Mouse (Mus musculus) MN1 (cell line): ENCODE results near the gene Ddx60.

Source experiments
- DNase-seq: peaks from one replicate; pipeline ENCODE4 v3.0.0-alpha.2; 2016; ENCODE audit warnings: low spot score

Gene Ddx60

DNA sequence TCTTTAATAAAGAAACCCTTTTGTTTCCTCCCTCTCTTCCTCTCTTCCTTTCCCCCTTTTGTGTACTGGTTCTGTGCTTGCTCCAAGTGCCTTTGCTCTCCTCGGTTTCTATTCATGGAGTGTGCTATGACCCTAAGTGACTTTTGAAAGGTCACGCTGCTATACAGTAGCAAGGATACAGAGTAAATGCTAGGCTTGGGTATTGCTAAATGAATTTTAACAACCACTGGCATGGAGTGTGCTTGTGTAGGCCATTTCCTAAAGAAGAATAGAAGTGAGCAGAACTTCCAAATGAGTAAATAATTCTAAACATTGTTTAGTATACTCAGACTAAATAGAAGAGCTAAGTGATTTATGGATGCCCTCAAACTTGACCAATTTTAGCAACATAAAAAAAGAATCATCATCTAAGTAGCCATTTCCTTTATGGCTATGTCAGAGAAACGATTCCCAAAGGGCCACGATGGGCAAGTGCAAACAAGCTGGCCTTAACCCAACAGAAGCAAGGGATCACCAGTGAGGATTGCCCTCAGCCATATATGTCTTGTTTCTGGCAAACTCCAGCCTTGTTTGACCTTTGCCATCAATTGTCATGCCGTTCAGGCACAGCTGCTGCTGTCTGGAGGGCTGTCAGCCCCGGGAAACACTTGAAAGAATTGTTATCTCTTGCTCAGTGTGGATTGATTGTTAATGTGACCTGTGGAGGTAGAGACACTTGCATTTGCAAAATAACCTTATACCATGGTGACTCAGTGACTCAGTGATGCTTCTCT lies 58.0 kb downstream of the Ddx60 start:
- DNase-seq: no peak

DNA sequence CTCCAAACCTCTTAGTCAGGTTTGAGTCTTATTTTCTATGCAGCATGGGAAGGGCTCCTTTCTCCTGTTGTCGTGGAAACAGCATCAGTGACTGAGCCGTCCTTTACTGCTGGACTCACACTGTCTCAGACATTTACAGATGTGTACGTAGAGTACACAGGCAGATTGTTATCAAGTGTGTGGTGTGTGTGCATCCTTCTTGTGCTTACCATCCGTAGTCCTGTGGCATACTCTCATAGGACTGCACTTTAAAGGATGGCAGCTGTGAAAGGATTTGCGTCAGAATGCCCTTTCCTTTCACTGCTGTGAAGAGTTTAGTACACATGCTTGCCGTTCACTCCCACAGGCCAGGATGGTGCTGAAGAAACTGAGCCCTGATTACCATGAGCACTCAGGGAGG lies 61.6 kb downstream of the Ddx60 start:
- no peak for DNase-seq

DNA sequence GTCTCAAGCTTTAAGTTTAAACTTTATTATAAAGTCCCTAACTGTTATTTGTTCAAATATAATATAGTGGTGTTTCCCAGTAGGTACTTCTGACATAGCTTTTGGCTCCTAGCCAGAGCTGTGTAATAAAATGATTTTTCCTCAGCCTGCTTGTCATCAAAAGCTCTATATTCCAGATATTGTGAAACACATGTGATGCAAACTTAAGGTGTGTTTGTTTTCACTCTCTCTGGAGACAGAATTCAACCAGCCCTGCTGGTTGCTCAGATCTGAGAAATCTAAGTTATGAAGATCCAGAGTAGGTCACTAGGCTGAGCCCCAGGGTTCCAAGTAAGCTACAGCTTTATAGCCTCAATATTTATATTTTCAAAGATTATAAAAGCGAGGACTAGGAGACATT lies 64.9 kb downstream of the Ddx60 start:
- DNase-seq: no peak

- no peak for DNase-seq
Observed at GRCm38 (mm10) chr8:61997125-61997524, 69.2 kb downstream of the Ddx60 start.

DNA sequence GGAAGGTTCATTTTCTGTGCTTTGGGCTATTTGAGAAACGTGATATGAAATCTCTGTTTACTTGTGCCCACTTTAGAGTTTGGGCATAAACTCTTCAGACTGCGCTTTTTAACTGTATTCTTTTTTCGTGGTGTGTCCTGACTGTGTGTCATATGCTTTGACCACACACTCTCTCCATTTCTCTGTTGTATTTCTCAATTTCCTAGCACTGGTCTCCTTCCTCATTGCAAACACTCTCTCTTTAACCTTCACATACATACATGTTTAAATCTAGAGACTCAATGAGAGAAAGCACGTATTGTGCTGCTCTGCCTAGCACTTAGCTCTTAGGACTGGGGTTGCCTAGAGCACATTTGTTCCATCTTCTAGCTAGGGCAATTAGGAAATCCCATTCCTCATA lies 86.3 kb downstream of the Ddx60 start:
- DNase-seq: no peak

DNA sequence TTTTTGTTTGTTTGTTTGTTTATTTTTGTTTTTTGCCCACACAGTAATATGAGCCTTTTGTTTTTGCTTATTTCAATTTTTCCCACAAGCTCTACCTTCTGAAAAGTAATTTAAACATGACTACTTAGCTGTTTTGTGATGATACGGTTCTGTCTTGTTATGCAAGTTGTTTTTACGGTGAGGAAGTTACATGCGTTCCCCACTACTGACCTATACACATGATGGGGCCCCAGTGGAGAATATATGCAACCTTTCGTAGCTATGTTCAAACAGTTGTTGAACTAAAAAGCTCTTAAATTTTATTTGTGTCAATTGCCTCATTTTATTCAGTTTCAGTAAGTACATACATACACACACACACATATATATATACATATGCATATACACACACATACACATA lies 86.7 kb downstream of the Ddx60 start:
- DNase-seq: no peak

DNA sequence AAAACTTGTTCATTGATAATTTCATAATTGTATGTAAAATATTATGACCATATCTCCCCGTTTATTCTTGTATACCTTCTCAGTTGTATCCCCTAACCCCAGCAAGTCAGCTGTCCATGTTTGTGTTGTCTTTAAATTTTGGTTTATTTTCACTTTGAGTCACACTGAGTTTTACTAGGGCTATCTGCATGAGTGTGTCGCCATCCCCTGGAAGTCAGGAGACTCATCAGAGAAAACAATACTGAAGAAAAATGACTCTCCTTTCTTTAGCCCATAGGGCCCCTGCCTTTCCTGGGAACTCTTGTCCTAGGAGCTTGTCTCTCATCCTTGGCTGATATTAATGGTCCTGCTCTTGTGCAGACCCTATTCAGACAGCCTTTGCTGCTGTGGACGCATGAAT lies 106.5 kb downstream of the Ddx60 start:
- DNase-seq: no peak

DNA sequence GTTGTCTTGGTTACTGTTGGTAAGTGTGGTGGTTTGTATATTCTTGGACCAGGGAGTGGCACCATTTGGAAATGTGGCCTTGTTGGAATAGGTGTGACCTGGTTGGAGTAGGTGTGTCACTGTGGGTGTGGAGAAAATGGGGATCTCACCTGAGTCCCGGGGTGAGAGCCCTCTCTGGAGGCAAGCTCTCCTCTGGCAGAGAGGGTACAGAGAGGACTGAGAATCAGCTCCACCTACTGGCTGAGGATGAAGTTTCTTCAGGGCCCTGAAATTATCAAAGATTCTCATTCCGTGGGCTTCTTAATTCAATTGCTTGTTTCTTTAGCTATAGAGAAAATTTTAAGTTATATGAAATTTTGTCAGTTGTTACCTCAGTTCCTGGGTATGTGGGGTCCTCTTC lies 118.9 kb downstream of the Ddx60 start:
- no peak for DNase-seq

- DNase-seq: no peak
Observed at GRCm38 (mm10) chr8:62060357-62060756, 132.5 kb downstream of the Ddx60 start.

- DNase-seq: no peak
Observed at GRCm38 (mm10) chr8:62068305-62068704, 140.4 kb downstream of the Ddx60 start.

DNA sequence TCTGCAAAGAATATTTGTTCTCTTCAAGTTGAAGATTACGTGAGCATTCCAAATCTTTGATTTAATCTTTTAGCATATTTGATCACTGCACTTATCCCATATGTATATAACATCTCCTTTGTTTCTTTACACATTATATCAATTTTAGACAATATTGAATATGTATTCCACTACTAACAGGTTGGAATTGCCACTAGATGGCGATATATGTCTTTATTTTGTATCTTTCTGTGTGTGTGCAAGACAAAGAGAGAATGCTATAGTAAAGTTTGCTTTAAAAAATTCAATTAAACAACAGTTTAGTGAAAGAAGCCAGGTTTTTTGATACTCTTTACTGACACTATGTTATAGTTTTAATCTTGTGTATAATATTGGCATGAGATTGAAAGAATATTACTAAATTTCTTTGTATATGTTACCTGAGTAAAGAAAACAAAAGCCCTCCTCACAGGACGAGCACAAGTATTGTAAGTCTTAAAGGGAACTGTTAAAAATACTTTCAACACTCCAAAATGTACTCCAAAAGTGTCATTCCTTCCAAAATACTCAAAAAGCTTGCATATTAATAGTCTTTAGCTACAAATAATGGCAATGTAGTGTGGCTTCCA lies 152.4 kb downstream of the Ddx60 start:
- peak; percentile 48 for DNase-seq

DNA sequence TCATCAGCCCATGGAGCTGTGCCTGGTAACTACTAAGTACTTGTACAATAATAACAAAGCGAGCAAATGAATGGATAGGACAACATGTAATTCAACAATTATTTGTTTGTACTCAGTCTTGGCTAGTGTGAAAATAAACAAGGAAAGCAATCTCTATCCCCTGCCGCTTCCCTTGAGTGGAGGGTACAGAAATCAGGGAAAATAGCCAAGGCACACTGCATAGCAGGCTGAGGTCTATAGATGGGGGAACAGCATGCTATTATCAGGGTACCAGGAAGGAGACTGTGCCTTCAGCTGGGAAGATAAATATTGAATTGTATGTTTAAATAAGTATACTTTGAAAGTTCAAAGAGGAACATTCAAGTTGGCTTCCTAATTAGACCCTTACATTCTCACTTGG lies 153.9 kb downstream of the Ddx60 start:
- no peak for DNase-seq
